Mouse (Mus musculus): Measurements from ENCODE around the gene Lama2.

The Lama2 gene

GRCm38 (mm10) chr10:27619658-27620057 lies at the start of gene Lama2:
Gene Lama2 (minus strand): TSS chr10:27619758.
- no peak for DNase-seq (ENCODE audit: low read depth, low spot score)

DNA sequence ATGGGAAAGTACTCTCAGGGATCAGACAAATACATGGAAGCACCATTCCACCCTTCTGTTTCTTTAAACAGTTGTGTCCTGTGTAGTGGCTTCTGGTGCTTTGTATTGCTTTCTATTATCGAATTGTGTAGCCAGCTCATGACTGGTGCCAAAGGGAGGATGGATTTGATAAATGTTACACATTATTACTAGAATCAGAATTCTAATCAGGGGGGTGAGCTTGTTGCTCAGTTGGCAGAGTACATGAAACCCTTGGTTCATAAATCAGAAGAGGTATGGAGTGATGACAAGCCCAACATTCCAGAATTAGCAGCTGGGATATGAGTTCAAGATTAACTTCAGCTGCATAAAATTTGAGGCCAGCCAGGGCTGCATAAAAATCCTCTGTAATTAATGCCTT lies 44.8 kb upstream of the Lama2 start:
- no peak for DNase-seq (ENCODE audit: low read depth, low spot score)

- no peak for DNase-seq (ENCODE audit: low read depth, low spot score)
These were observed 43.8 kb upstream of the Lama2 start for GRCm38 (mm10) chr10:27663396-27663795.

DNA sequence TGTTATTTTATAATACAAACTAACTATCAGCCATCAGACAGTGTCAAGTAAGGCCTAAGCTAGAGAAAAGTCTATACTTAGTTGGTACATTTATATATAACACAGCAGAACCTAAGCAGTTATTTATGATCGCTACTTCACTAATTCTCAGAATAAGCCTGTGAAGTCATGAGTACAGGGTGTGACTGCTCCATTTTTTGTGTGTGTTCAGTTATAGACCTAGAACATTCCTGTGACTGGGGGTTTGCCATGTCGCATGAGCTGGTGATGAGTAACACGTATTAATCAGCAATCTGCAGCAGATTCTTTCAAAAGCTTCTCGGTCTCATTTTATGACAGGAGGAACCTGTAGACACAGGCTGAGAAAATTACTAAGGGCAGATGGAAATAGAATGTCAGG lies 34.6 kb upstream of the Lama2 start:
- DNase-seq (ENCODE audit: low read depth, low spot score): no peak

DNA sequence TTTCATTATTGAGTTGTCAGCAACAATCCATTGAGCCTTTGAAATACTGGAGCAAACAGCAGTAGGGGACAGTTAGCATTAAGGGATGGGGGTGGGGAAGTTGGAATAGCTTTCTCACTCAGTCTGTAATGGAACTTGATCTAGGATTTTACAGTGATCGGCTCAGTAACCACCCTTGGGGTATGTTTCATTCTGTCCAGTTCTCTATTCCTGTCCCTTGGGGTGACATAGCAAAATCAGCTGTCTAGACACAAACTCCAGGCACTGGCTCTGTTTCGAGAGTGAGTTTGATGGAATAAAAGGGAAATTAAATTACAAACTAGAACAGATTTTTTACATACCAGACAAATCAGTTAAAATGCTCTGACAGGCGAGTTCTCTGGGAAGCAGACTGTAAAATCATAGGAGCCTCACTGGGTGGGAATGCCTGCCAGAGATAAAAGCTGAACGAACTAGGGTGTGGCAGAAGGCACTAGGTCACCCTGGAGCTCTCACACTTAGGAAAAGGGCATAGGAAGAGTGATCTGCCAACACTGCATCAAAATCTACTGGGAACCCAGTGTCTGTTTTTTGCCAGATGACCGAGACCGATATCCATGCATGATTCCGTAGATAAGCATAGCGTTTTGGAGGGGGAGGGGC lies 33.3 kb upstream of the Lama2 start:
- no peak for DNase-seq (ENCODE audit: low read depth, low spot score)

DNA sequence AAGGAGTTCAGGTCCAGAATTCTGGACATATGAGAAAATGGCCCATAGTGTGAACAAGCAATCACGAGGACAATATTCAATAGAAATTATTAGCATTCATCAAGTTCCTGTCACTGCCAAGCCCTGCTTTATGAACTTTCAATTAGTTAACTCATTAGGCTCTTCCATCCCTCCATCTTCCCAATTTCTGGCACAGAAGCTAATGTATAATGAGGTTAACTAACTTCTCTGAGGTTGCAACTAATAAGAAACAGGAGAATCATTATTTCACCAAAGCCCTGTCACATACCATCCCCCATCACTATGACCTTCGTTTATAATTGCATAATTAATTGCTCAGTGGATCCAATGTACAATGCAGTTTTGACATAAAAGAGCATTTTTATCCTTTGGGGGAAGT lies 16.2 kb upstream of the Lama2 start:
- DNase-seq (ENCODE audit: low read depth, low spot score): no peak

DNA sequence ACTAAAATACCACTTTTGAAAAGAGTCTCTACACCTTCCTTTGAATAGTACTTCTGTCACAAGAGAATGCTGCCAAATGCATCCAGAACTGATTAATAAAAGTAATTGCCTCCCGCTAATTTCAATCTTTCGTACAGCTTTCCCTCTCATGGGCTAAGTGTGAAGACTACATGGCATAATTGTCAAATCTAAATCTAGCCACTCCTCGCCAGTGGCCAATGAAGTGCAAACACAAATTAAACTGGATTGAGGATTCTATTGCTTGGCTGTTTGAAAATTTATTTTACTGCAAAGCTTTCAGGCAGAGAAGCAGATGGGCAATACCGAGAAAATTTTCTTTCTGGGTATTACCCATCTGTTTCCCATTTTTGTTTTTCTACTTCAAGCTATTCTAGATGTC lies 11.4 kb upstream of the Lama2 start:
- no peak for DNase-seq (ENCODE audit: low read depth, low spot score)

- DNase-seq (ENCODE audit: low read depth, low spot score): no peak
These were observed 2.3 kb upstream of the Lama2 start for GRCm38 (mm10) chr10:27621697-27622449.

GRCm38 (mm10) chr10:27617522-27618020 lies 2.0 kb downstream of the Lama2 start:
- DNase-seq (ENCODE audit: low read depth, low spot score): no peak

GRCm38 (mm10) chr10:27616641-27617415 lies 2.7 kb downstream of the Lama2 start:
- no peak for DNase-seq (ENCODE audit: low read depth, low spot score)

- DNase-seq (ENCODE audit: low read depth, low spot score): no peak
These were observed 23.9 kb downstream of the Lama2 start for GRCm38 (mm10) chr10:27595675-27596074.

GRCm38 (mm10) chr10:27533217-27533616 lies 86.3 kb downstream of the Lama2 start:
- DNase-seq (ENCODE audit: low read depth, low spot score): no peak

DNA sequence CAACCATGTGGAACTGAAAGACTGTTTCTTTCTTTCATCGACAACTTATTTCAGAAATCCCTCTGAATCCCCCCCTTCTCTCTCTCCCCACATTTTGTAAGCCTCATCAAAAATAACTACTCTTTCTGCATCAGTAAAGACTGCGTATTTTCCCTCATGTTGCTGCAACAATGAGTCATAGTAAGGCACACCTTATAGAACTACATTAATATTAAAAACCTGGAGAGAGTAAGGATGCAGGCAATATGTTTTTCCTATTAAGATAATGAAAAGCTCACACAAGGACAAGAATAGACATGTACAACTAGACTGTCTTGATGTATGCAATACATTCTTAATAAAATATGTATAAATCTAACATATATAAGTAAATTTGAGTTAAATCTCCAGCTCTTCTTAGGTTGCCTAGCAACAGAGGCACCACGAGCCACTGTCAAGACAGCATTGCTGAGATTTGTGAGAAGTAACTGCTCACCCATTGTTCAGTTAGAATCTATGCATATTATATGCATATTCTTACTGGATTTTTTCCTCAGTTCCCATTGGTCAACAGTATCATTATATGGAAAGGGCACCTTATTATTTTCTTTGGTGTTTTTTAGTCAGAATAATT lies 110.6 kb downstream of the Lama2 start:
- no peak for DNase-seq (ENCODE audit: low read depth, low spot score)

GRCm38 (mm10) chr10:27500863-27501262 lies 118.7 kb downstream of the Lama2 start:
- no peak for DNase-seq (ENCODE audit: low read depth, low spot score)

- no peak for DNase-seq (ENCODE audit: low read depth, low spot score)
These were observed 131.1 kb downstream of the Lama2 start for GRCm38 (mm10) chr10:27488452-27488851.

DNA sequence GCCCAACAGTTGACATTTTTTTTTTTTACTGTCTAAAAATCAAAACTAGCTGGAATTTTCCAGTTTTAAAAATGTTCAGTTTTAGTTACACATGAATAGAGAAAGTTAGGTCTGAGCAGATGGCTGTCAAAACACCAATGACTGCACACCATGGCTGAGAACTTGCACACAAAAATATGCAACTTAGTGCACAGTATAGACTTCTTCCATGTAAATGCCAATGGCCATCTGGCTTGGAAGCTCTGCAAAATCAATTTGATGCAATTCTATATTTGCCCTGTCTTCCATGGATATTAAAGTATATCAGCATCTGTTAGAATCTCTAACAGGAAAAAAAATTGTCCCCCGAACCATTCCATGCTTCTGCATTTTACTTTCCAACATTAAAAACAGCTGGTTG lies 135.5 kb downstream of the Lama2 start:
- DNase-seq (ENCODE audit: low read depth, low spot score): no peak

DNA sequence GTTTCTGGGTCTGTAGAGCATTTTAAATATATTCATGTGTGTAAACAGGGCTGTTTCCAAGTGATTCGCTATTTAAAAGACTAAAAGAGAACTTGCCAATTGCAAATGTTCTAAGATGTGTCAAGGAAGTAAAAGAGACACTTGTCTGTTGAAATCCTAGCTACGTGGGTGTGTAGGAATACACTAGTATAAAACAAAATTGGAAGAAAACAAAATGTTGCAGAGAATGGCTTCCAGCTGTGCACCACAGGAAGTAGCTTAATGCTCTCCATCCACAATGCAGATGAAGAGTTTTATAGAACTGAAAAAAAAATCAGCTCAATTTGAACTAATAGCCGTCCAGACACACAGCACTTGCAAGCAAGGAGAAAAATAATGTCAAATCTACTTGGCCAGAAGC lies 144.0 kb downstream of the Lama2 start:
- no peak for DNase-seq (ENCODE audit: low read depth, low spot score)

DNA sequence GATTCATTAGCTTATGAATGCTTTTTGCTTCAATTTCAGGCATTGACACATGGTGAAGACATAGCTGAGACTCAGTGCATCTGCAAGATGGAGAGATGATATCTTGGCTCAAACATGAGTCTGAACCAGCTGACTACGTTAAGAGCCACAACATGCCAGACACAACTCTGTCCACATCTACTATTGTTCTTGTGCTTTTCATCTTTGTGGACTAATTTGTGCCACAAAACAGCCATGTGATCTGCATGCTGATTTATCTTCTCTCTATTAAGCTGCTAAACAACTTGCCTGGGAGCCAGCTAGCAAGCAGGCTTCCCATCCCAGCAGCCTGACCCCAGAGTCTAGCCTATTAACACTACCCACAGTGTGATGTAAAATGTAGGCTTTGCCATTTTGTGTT lies 151.3 kb downstream of the Lama2 start:
- DNase-seq (ENCODE audit: low read depth, low spot score): no peak

DNA sequence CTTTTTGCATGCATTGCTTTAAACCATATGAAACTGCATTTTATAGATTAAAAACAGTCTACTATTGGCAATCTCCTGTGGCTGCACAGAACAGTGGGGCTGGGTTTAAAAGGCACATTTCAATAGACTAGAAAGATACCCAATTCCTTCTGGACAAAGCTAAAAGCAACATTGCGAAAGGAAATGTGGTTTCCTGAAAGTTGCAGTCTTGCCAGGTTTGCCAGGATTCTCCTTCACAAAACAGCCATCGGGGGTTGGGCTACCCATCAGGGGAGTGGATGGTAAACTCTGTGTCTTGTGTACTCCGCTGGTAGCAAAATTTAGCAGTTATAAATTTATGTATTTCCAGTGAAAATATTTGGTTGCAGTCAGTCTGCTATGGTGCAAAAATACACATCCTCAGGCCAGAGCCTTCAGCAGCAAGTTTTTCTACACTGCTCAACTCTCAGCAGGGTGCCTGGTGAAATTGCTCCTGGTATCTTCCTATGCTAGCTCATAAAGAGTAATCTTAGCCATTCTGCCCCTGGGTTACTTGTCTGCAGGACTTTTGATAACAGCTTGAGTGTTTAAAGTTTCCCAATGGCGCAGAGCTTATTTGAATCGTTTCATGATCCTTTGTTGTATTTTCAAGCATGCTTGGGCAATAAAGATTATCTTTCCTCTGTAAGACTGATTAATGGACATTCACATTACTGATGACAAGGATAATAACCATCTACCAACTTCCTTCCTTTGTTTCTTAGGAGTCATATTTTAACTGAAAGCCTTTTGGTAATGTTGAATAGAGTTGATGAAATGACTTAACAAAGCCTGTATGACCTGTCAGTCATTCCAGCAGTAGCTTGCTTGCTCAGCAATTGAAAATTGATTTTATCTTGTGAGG lies 205.7 kb downstream of the Lama2 start:
- DNase-seq (ENCODE audit: low read depth, low spot score): no peak

DNA sequence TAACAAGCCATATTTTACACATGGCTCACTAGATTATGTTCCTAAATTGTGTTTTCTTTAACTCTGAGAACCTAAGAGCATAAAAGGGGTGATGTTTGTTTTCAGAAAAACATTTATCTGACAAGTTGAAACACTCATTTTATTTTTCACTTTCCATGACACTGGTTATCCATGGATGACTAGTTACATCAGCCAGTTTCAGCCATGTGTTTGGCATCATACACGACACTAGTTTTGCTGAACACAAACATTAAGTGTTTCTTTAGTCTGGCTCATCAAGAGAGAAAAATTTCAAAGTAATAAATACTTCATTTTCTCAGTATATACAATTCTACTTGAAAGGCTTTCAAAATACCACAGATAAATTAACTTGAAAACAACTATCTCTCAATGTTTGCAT lies 228.8 kb downstream of the Lama2 start:
- DNase-seq (ENCODE audit: low read depth, low spot score): no peak

- DNase-seq (ENCODE audit: low read depth, low spot score): no peak
These were observed 232.0 kb downstream of the Lama2 start for GRCm38 (mm10) chr10:27387531-27387930.

Data from A20 (cell line).